Mouse (Mus musculus) intestine, postnatal 0 days (tissue): ENCODE results near the gene Stim1. TPM values are rescaled to one million over a fixed set of nuclear protein-coding genes. Genes with fewer than 3 reads are reported as not detected.

Source experiments
- ATAC-seq: fragments of 200-750 bp; cut with Nextera tagmentation; 2 replicates; pipeline ENCODE4 v1.8.0; 2017; ENCODE audit warnings: mild to moderate bottlenecking, moderate TSS enrichment, moderate library complexity
- H3K27ac ChIP-seq: fragments of 300-500 bp; sonication (generic); 2 replicates; pipeline ENCODE4 v1.5.1; 2014; ENCODE audit warnings: mild to moderate bottlenecking, low read depth, low read length, moderate library complexity
- H3K27me3 ChIP-seq: fragments of 300-500 bp; sonication (generic); replicated peaks from 2 replicates; pipeline ENCODE4 v1.6.1; 2014; ENCODE audit warnings: low read length, mixed read lengths; ENCODE audit not compliant: control insufficient read depth, insufficient read depth
- H3K36me3 ChIP-seq: fragments of 300-500 bp; sonication (generic); 2 replicates; pipeline ENCODE4 v1.6.1; 2014; ENCODE audit warnings: mild to moderate bottlenecking, moderate library complexity; ENCODE audit not compliant: control insufficient read depth, insufficient read depth
- H3K4me1 ChIP-seq: fragments of 300-500 bp; sonication (generic); replicated peaks from 2 replicates; pipeline ENCODE4 v1.6.1; 2014; ENCODE audit warnings: antibody characterized with exemption, low read length, mixed read lengths; ENCODE audit not compliant: control insufficient read depth, insufficient read depth
- H3K4me2 ChIP-seq: fragments of 300-500 bp; sonication (generic); replicated peaks from 2 replicates; pipeline ENCODE4 v1.6.1; 2014; ENCODE audit warnings: low read depth, mild to moderate bottlenecking, moderate library complexity
- H3K4me3 ChIP-seq: fragments of 300-500 bp; sonication (generic); 2 replicates; pipeline ENCODE4 v1.5.1; 2014; ENCODE audit warnings: low read depth, low read length
- H3K9ac ChIP-seq: fragments of 300-500 bp; sonication (generic); 2 replicates; pipeline ENCODE4 v1.6.1; 2014; ENCODE audit warnings: mild to moderate bottlenecking, low read depth, low read length
- H3K9me3 ChIP-seq: fragments of 300-500 bp; sonication (generic); 2 replicates; pipeline ENCODE4 v1.6.1; 2016; ENCODE audit warnings: mixed run types; ENCODE audit not compliant: control insufficient read depth
- CTCF ChIP-seq: sonication (generic); IDR thresholded peaks from 2 replicates; pipeline ENCODE4 v1.5.1; 2016; ENCODE audit warnings: low read depth, mild to moderate bottlenecking, control low read depth, antibody characterized with exemption, moderate library complexity
- WGBS: fragments of 180-500 bp; shearing (Covaris S2); extraction: QIAGEN DNeasy Blood & Tissue Kit; methylation state at CpG from one replicate; pipeline ENCODE4 v1.1.7; 2014; 5-methylcytosine and 5-hydroxymethylcytosine counted together
- polyA plus RNA-seq: library from polyadenylated mRNA; unstranded; fragments of >200 nt; fragmentation: Nextera tagmentation; extraction: Ambion mirVana; gene quantifications from 2 replicates; pipeline ENCODE4 v1.2.1, GENCODE M21; 2015

Gene Stim1
- polyA plus RNA-seq, 1 experiment from 2014 or later = 13.0 TPM

GRCm38 (mm10) chr7:102349236-102349635, 81.6 kb downstream of the Stim1 start:
- Histone ChIP-seq H3K4me3 (no peak overlapping the region), H3K9me3 (no peaks in the 10 kb centered on the region), H3K27ac (no peak overlapping the region), H3K36me3 (no peaks in the 10 kb centered on the region), H3K4me2 (no peak overlapping the region), H3K4me1 (no peaks in the 10 kb centered on the region), H3K27me3 (no peaks in the 10 kb centered on the region), H3K9ac (no peak overlapping the region)
- ATAC-seq = no peak
- TF ChIP-seq CTCF = no peak
- 76% methylated on average over 5 of the region's 5 CpGs for WGBS

GRCm38 (mm10) chr7:102353420-102353819, 85.8 kb downstream of the Stim1 start:
- ATAC-seq = no peak

GRCm38 (mm10) chr7:102358124-102358523, 90.5 kb downstream of the Stim1 start:
- Histone ChIP-seq H3K27ac (no peak overlapping the region), H3K4me2 (no peak overlapping the region), H3K36me3 (no peaks in the 10 kb centered on the region), H3K4me3 (no peak overlapping the region), H3K4me1 (no peaks in the 10 kb centered on the region), H3K9me3 (no peaks in the 10 kb centered on the region), H3K9ac (no peak overlapping the region), H3K27me3 (no peaks in the 10 kb centered on the region)
- 93% methylated on average over 3 of the region's 3 CpGs for WGBS
- no peak for TF ChIP-seq CTCF
- no peak for ATAC-seq

More at GRCm38 (mm10) chr7:102353420-102353819, 85.8 kb downstream of the Stim1 start:
- TF ChIP-seq CTCF = no peak
- H3K4me3 ChIP-seq = no peak overlapping the region
- WGBS = 23% methylated on average over 1 of the region's 1 CpGs
- H3K4me1 ChIP-seq = no peaks in the 10 kb centered on the region
- no peaks in the 10 kb centered on the region for H3K36me3 ChIP-seq
- H3K4me2 ChIP-seq = no peak overlapping the region
- no peaks in the 10 kb centered on the region for H3K9me3 ChIP-seq
- no peak overlapping the region for H3K9ac ChIP-seq
- H3K27ac ChIP-seq = no peak overlapping the region
- no peaks in the 10 kb centered on the region for H3K27me3 ChIP-seq

GRCm38 (mm10) chr7:102361297-102361696, 93.7 kb downstream of the Stim1 start:
- ATAC-seq = no peak
- Histone ChIP-seq H3K36me3 (no peaks in the 10 kb centered on the region), H3K27me3 (no peaks in the 10 kb centered on the region), H3K9me3 (no peaks in the 10 kb centered on the region), H3K4me3 (no peak overlapping the region), H3K4me1 (no peaks in the 10 kb centered on the region), H3K4me2 (no peak overlapping the region), H3K9ac (no peak overlapping the region), H3K27ac (no peak overlapping the region)
- 52% methylated on average over 2 of the region's 2 CpGs for WGBS
- no peak for TF ChIP-seq CTCF

- no peak for ATAC-seq
- no peak for TF ChIP-seq CTCF
- Histone ChIP-seq H3K27ac (no peak overlapping the region), H3K36me3 (no peaks in the 10 kb centered on the region), H3K4me3 (no peak overlapping the region), H3K9me3 (no peaks in the 10 kb centered on the region), H3K27me3 (no peaks in the 10 kb centered on the region), H3K4me2 (no peak overlapping the region), H3K4me1 (no peaks in the 10 kb centered on the region), H3K9ac (no peak overlapping the region)
- 88% methylated on average over 1 of the region's 1 CpGs for WGBS
These were observed 96.2 kb downstream of the Stim1 start for GRCm38 (mm10) chr7:102363853-102364252.

- Histone ChIP-seq H3K4me3 (no peak overlapping the region), H3K27ac (no peak overlapping the region), H3K36me3 (no peaks in the 10 kb centered on the region), H3K9me3 (no peaks in the 10 kb centered on the region), H3K4me2 (no peak overlapping the region), H3K27me3 (no peaks in the 10 kb centered on the region), H3K4me1 (no peaks in the 10 kb centered on the region), H3K9ac (no peak overlapping the region)
- peak; percentile 54 for TF ChIP-seq CTCF
- no peak for ATAC-seq
- 56% methylated on average over 4 of the region's 4 CpGs for WGBS
These were observed 102.1 kb downstream of the Stim1 start for GRCm38 (mm10) chr7:102369661-102370060.

- Histone ChIP-seq H3K27me3 (no peaks in the 10 kb centered on the region), H3K36me3 (no peaks in the 10 kb centered on the region), H3K27ac (no peak overlapping the region), H3K9ac (no peak overlapping the region), H3K4me1 (no peaks in the 10 kb centered on the region), H3K9me3 (no peaks in the 10 kb centered on the region), H3K4me2 (no peak overlapping the region), H3K4me3 (no peak overlapping the region)
- ATAC-seq = no peak
- 78% methylated on average over 5 of the region's 5 CpGs for WGBS
- no peak for TF ChIP-seq CTCF
These were observed 102.9 kb downstream of the Stim1 start for GRCm38 (mm10) chr7:102370526-102370925.
